8 mouse cellular contexts compared by ENCODE assay signal in the genomic region with DNA sequence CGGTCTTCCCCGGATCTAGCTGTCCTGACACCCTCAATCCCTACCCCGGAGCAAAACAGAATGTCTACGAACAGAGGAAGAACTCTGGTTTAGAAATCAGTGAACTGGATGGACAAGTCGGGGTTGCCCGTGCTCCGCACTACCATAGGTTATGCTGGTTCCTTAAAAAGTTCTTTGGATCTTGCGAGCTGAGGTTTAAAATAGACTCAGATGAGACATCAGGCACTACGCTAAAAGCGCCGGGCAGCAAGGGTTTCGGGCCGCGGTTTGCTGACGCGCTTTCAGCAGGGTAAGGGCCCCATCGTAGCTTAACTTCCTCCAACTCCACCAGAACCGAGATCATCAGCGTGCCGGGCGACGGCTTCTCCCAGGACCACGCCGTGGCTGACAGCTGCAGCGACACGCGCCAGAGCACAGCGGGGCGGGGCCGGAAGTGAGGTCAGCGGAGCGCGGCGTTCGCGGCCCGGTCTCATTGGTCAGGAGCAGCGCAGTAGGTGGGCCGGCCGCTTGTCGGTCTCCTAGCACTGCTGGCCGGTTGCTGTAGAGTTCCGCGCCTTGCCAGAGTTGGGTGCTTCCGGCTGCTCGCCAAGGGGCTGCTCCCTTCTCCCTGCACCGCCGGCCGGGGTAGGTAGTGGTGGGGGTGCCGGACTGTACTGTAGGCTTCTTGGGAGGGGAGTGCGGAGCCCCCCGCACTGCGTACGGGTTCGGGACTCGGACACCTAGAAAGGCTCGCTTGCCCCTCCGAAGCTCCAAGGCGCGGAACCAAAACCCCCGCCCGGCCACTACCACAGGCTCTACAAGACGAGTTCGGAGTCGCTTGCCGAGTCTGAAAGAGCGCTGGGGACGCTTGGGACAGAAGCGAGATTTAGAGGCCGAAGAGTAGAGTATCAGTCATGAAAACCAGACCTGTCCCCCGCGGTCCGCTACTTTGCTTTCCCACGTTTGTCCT. TPM values are rescaled to one million over a fixed set of nuclear protein-coding genes. Genes with fewer than 3 reads are reported as not detected.
DNase-seq lines count a peak whose midpoint lies in the region; ATAC-seq and TF ChIP-seq lines count a peak whose summit lies in the region.

A gene (plus strand): TSS at position 497 of the 949 bp plus-strand sequence.

- H3K4me1 ChIP-seq in bone marrow, adult 2 months (ENCODE audit: control insufficient read depth, insufficient read depth, low read length) = no peaks in the 10 kb centered on the region; the same call in 1 of the 2 replicates
- peaks cover 16% of the 10 kb centered on the region for H3K4me1 ChIP-seq in embryonic facial prominence, embryonic 15.5 days
- peaks cover 9% of the 10 kb centered on the region for H3K4me1 ChIP-seq in kidney, embryonic 14.5 days (ENCODE audit: control insufficient read depth, insufficient read depth, low read length)
- peaks cover 15% of the 10 kb centered on the region for H3K4me1 ChIP-seq in limb, embryonic 15.5 days

- peak within 1 kb of the TSS; percentile 85 for H3K4me3 ChIP-seq in bone marrow, adult 2 months (replicated peaks; ENCODE audit: control insufficient read depth, low read depth, low read length)
- H3K4me3 ChIP-seq in embryonic facial prominence, embryonic 15.5 days (replicated peaks) = peak within 1 kb of the TSS; percentile 70
- peak within 1 kb of the TSS; percentile 78 for H3K4me3 ChIP-seq in kidney, embryonic 14.5 days (ENCODE audit: low read length)
- H3K4me3 ChIP-seq in limb, embryonic 15.5 days = peak within 1 kb of the TSS; percentile 67

- ATAC-seq in embryonic facial prominence, embryonic 15.5 days (ENCODE audit: insufficient number of reproducible peaks, low FRiP score, low TSS enrichment, low read depth) = peak; percentile 98
- peak; percentile 99 for ATAC-seq in kidney, embryonic 14.5 days (ENCODE audit: low FRiP score, low TSS enrichment)
- ATAC-seq in limb, embryonic 15.5 days (ENCODE audit: insufficient number of reproducible peaks, low FRiP score, low TSS enrichment, low read depth) = peak; percentile 95

- TF ChIP-seq POLR2A in bone marrow, adult 2 months (IDR thresholded peaks at IDR 0.05; ENCODE audit: borderline replicate concordance, control insufficient read depth, low read depth, low read length) = peak; percentile 89

- H3K27ac ChIP-seq in bone marrow, adult 2 months (ENCODE audit: control insufficient read depth, insufficient read depth, low read depth, low read length, poor library complexity) = peak within 1 kb of the TSS; percentile 82
- peak within 1 kb of the TSS; percentile 75; the same call in 1 of the 2 replicates for H3K27ac ChIP-seq in embryonic facial prominence, embryonic 15.5 days (replicated peaks)
- H3K27ac ChIP-seq in kidney, embryonic 14.5 days (ENCODE audit: low read depth, low read length) = peak within 1 kb of the TSS; percentile 6; the same call in 1 of the 2 replicates
- H3K27ac ChIP-seq in limb, embryonic 15.5 days = peak within 1 kb of the TSS; percentile 76

- peak within 1 kb of the TSS; percentile 85 for H3K4me2 ChIP-seq in embryonic facial prominence, embryonic 15.5 days (replicated peaks)
- H3K4me2 ChIP-seq in kidney, embryonic 14.5 days (replicated peaks; ENCODE audit: low read depth, low read length) = peak within 1 kb of the TSS; percentile 93
- peak within 1 kb of the TSS; percentile 82 for H3K4me2 ChIP-seq in limb, embryonic 15.5 days

- H3K36me3 ChIP-seq in embryonic facial prominence, embryonic 15.5 days = peaks cover 4% of the 10 kb centered on the region; the same call in 1 of the 2 replicates
- peaks cover 8% of the 10 kb centered on the region for H3K36me3 ChIP-seq in kidney, embryonic 14.5 days (ENCODE audit: control insufficient read depth, insufficient read depth, low read length)
- peaks cover 12% of the 10 kb centered on the region for H3K36me3 ChIP-seq in limb, embryonic 15.5 days

- 1% methylated on average over 74 of the region's 74 CpGs for WGBS in bone marrow, adult 2 months
- under 1% methylated on average over 74 of the region's 74 CpGs for WGBS in embryonic facial prominence, embryonic 15.5 days
- under 1% methylated on average over 71 of the region's 74 CpGs for WGBS in kidney, embryonic 14.5 days
- WGBS in limb, embryonic 15.5 days = under 1% methylated on average over 69 of the region's 74 CpGs

- no peak; the same call in 1 of the 2 replicates for TF ChIP-seq CTCF in bone marrow, adult 2 months (IDR thresholded peaks at IDR 0.05; ENCODE audit: control insufficient read depth, insufficient read depth, low read length)

- peak; percentile 95 for DNase-seq in 416B (ENCODE audit: low read depth)
- DNase-seq in heart, adult 9 months (ENCODE audit: low spot score in 2 of 2) = peak; percentile 96
- DNase-seq in monocyte, adult 2 months (ENCODE audit: low read depth in 1 of 2, low spot score in 2 of 2) = peak; percentile 97 to 98
- DNase-seq in spleen, postnatal 36 days (ENCODE audit: low spot score in 2 of 2) = peak; percentile 95 to 97

- no peaks in the 10 kb centered on the region for H3K27me3 ChIP-seq in embryonic facial prominence, embryonic 15.5 days
- no peaks in the 10 kb centered on the region for H3K27me3 ChIP-seq in kidney, embryonic 14.5 days (ENCODE audit: control insufficient read depth, insufficient read depth, low read length)
- H3K27me3 ChIP-seq in limb, embryonic 15.5 days = peaks cover 3% of the 10 kb centered on the region; the same call in 1 of the 2 replicates

- H3K9me3 ChIP-seq in embryonic facial prominence, embryonic 15.5 days (replicated peaks) = no peaks in the 10 kb centered on the region
- no peaks in the 10 kb centered on the region for H3K9me3 ChIP-seq in kidney, embryonic 14.5 days (ENCODE audit: control insufficient read depth, low read length)
- H3K9me3 ChIP-seq in limb, embryonic 15.5 days = no peaks in the 10 kb centered on the region

- H3K9ac ChIP-seq in embryonic facial prominence, embryonic 15.5 days = peak within 1 kb of the TSS; percentile 59
- H3K9ac ChIP-seq in kidney, embryonic 14.5 days (ENCODE audit: low read depth, low read length) = peak within 1 kb of the TSS; percentile 74
- H3K9ac ChIP-seq in limb, embryonic 15.5 days = peak within 1 kb of the TSS; percentile 65

RNA-seq across cellular contexts. Expression of the gene that starts here (rescaled TPM):
- polyA plus RNA-seq in bone marrow, adult 2 months (2011; ENCODE audit: insufficient read depth, insufficient read length, low replicate concordance, missing spikeins) = 23.8 and 28.2 TPM in 2 replicates
- polyA plus RNA-seq in embryonic facial prominence, embryonic 15.5 days (2015; fragmentation: Nextera tagmentation; extraction: Ambion mirVana) = 27.6 and 31.1 TPM in 2 replicates
- polyA plus RNA-seq in kidney, embryonic 14.5 days (2014; fragmentation: Nextera tagmentation; extraction: Ambion mirVana) = 12.8 and 19.6 TPM in 2 replicates
- 24.6 and 28.8 TPM in 2 replicates for polyA plus RNA-seq in limb, embryonic 15.5 days (2015; fragmentation: Nextera tagmentation; extraction: Ambion mirVana)

Comparison
In these comparisons a context has a peak if more than half of its experiments do, and no peak if none do; other contexts are left out.
1. Peak in every context shown above with its lines: DNase-seq, ATAC-seq, H3K4me3 ChIP-seq and H3K27ac ChIP-seq.
2. H3K27ac ChIP-seq: peak in every context shown above with its lines; median percentile 82 in bone marrow, adult 2 months; 76 in limb, embryonic 15.5 days; 75 in embryonic facial prominence, embryonic 15.5 days; 6 in kidney, embryonic 14.5 days.